Mouse (Mus musculus) embryonic facial prominence, embryonic 14.5 days (tissue): ENCODE data around the gene Tmem82. TPM values are rescaled to one million over a fixed set of nuclear protein-coding genes. Genes with fewer than 3 reads are reported as not detected.

Source experiments
- ATAC-seq: fragments of 200-750 bp; cut with Nextera tagmentation; 2 replicates; pipeline ENCODE4 v1.8.0; 2017; ENCODE audit warnings: low read depth, moderate number of reproducible peaks, moderate TSS enrichment
- DNase-seq: peaks from one replicate; pipeline ENCODE4 v3.0.0-alpha.2; 2015; ENCODE audit warnings: low spot score
- H3K27ac ChIP-seq: fragments of 300-500 bp; sonication (generic); replicated peaks from 2 replicates; pipeline ENCODE4 v1.5.1; 2014; ENCODE audit warnings: low read depth, mild to moderate bottlenecking, low read length, moderate library complexity
- H3K27me3 ChIP-seq: fragments of 300-500 bp; sonication (generic); replicated peaks from 2 replicates; pipeline ENCODE4 v1.6.1; 2014; ENCODE audit warnings: low read length; ENCODE audit not compliant: control insufficient read depth, insufficient read depth
- H3K36me3 ChIP-seq: fragments of 300-500 bp; sonication (generic); 2 replicates; pipeline ENCODE4 v1.6.1; 2014; ENCODE audit warnings: low read length, mixed read lengths; ENCODE audit not compliant: control insufficient read depth, insufficient read depth
- H3K4me1 ChIP-seq: fragments of 300-500 bp; sonication (generic); 2 replicates; pipeline ENCODE4 v1.6.1; 2014; ENCODE audit warnings: antibody characterized with exemption, low read length; ENCODE audit not compliant: control insufficient read depth, insufficient read depth
- H3K4me2 ChIP-seq: fragments of 300-500 bp; sonication (generic); 2 replicates; pipeline ENCODE4 v1.6.1; 2014; ENCODE audit warnings: low read depth, mild to moderate bottlenecking, low read length, moderate library complexity, mixed read lengths
- H3K4me3 ChIP-seq: fragments of 300-500 bp; sonication (generic); 2 replicates; pipeline ENCODE4 v1.5.1; 2014; ENCODE audit warnings: low read depth, mild to moderate bottlenecking, low read length
- H3K9ac ChIP-seq: fragments of 300-500 bp; sonication (generic); 2 replicates; pipeline ENCODE4 v1.6.1; 2014; ENCODE audit warnings: low read depth, mild to moderate bottlenecking, low read length, moderate library complexity, mixed read lengths
- H3K9me3 ChIP-seq: fragments of 300-500 bp; sonication (generic); 2 replicates; pipeline ENCODE4 v1.6.1; 2016; ENCODE audit warnings: low read length; ENCODE audit not compliant: control insufficient read depth
- WGBS: fragments of 180-500 bp; shearing (Covaris S2); extraction: QIAGEN DNeasy Blood & Tissue Kit; methylation state at CpG from one replicate; pipeline ENCODE4 v1.1.7; 2014; 5-methylcytosine and 5-hydroxymethylcytosine counted together
- polyA plus RNA-seq: library from polyadenylated mRNA; unstranded; fragments of >200 nt; fragmentation: Nextera tagmentation; extraction: Ambion mirVana; gene quantifications from 2 replicates; pipeline ENCODE4 v1.2.1, GENCODE M21; 2014

The Tmem82 gene
- polyA plus RNA-seq, result 0.17 and 0.41 TPM in 2 replicates

GRCm38 (mm10) chr4:141618565-141619243 is at the start of gene Tmem82:
Gene Tmem82, minus strand, starts transcription at chr4:141618633.
- peaks cover 8% of the 10 kb centered on the region for H3K4me1 ChIP-seq
- DNase-seq (peak; percentile 42), ATAC-seq (0 out of 2 replicates have a peak, but pooled peaks have one; percentile 7)
- H3K9ac ChIP-seq, result peak within 1 kb of the TSS; percentile 48
- peak within 1 kb of the TSS; percentile 28 for H3K4me3 ChIP-seq
- peak within 1 kb of the TSS; percentile 60 for H3K4me2 ChIP-seq
- H3K27ac ChIP-seq, result no peak within 1 kb of the TSS
- H3K9me3 ChIP-seq, result no peaks in the 10 kb centered on the region
- WGBS, result 23% methylated on average over 18 of the region's 20 CpGs
- H3K36me3 ChIP-seq, result no peaks in the 10 kb centered on the region
- H3K27me3 ChIP-seq, result no peaks in the 10 kb centered on the region

GRCm38 (mm10) chr4:141664799-141665198 is 46.4 kb upstream of the Tmem82 start, which contains the start of gene Plekhm2:
Gene Plekhm2, minus strand, starts transcription at chr4:141664899.
- DNase-seq, result no peak
- peak within 1 kb of the TSS; percentile 93 for H3K4me2 ChIP-seq
- H3K4me3 ChIP-seq, result peak within 1 kb of the TSS; percentile 88
- H3K36me3 ChIP-seq, result peaks cover 15% of the 10 kb centered on the region
- WGBS, result 66% methylated on average over 8 of the region's 8 CpGs
- peak within 1 kb of the TSS; percentile 73 for H3K27ac ChIP-seq
- peaks cover 8% of the 10 kb centered on the region for H3K4me1 ChIP-seq
- H3K9ac ChIP-seq, result peak within 1 kb of the TSS; percentile 92
- no peak for ATAC-seq
- H3K9me3 ChIP-seq, result no peaks in the 10 kb centered on the region
- no peaks in the 10 kb centered on the region for H3K27me3 ChIP-seq

DNA sequence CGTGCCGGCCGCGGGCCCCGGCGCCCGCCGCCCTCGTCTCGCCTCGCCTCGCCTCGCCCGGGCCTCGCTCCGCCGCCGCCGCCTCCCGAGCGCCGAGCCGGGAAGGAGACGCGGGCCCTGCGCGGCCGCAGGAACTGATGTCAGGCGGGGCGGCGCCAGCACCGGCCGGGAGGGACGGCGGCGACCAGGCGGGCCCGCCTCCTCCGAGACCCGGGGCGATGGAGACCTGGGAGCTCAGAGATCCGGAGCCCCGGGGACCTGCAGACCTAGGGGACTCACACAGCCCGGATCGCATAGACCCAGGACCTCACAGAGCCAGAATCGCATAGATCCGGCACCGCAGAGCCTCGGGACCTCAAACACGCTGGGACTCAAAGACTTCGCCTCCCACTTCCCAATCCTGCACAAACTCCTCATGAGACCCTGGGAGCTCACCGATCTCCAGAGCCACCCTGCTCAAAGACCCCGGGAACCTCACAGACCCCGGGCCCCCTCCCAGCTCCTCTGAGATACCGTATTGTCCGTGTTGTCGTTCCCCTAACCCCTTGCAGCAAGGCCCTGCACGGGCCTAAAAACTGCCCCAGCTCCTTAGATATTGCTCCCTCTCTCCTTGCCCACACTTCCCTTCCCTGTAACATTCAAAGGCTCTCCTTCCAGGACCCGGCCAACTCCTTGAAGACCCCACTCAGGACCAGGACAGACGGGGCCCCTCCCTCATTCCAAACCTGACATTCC is 45.7 kb upstream of the Tmem82 start:
- Histone ChIP-seq H3K4me3 (peak overlapping the region; percentile 88), H3K36me3 (peaks cover 22% of the 10 kb centered on the region), H3K4me1 (peaks cover 8% of the 10 kb centered on the region), H3K27ac (peak overlapping the region; percentile 73), H3K4me2 (peak overlapping the region; percentile 93), H3K9me3 (no peaks in the 10 kb centered on the region), H3K27me3 (no peaks in the 10 kb centered on the region), H3K9ac (peak overlapping the region; percentile 92)
- 3% methylated on average over 23 of the region's 60 CpGs for WGBS
- ATAC-seq, result peak; percentile 90
- DNase-seq, result peak; percentile 79

GRCm38 (mm10) chr4:141663122-141663931 is 44.9 kb upstream of the Tmem82 start:
- Histone ChIP-seq H3K4me3 (peak overlapping the region; percentile 88), H3K36me3 (peaks cover 23% of the 10 kb centered on the region), H3K9ac (peak overlapping the region; percentile 92), H3K4me2 (peak overlapping the region; percentile 93), H3K4me1 (peaks cover 8% of the 10 kb centered on the region), H3K9me3 (no peaks in the 10 kb centered on the region), H3K27me3 (no peaks in the 10 kb centered on the region), H3K27ac (peak overlapping the region; percentile 73)
- ATAC-seq (peak; percentile 5; the same call in 1 of the 2 replicates), DNase-seq (no peak)
- WGBS, result 7% methylated on average over 24 of the region's 47 CpGs

GRCm38 (mm10) chr4:141660884-141661283 is 42.5 kb upstream of the Tmem82 start:
- ATAC-seq (no peak), DNase-seq (no peak)
- no peak overlapping the region for H3K9ac ChIP-seq
- H3K4me3 ChIP-seq, result no peak overlapping the region
- WGBS, result 90% methylated on average over 11 of the region's 11 CpGs
- no peaks in the 10 kb centered on the region for H3K27me3 ChIP-seq
- no peak overlapping the region for H3K4me2 ChIP-seq
- no peak overlapping the region for H3K27ac ChIP-seq
- peaks cover 8% of the 10 kb centered on the region for H3K4me1 ChIP-seq
- H3K9me3 ChIP-seq, result no peaks in the 10 kb centered on the region
- peaks cover 27% of the 10 kb centered on the region for H3K36me3 ChIP-seq

DNA sequence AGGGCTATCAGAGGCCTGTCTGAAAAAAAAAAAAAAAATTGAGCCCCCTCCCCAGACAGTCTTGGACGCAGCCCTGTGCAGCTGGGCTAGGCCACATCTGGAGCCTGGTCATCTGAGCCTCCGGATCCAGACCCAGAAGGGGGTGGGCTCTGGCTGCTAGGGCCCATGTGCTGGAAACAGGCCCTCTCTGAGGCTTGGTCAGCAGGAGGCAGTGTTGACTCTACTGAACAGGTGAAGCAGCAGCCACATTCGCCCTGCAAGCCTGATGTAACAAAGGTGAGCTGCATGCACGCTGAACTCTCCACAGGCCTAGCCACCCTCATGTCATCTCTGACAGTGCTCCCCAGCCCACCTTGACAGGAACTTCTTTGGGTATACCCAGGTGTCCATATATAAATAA is 41.3 kb upstream of the Tmem82 start:
- no peak overlapping the region for H3K9ac ChIP-seq
- peaks cover 5% of the 10 kb centered on the region for H3K4me1 ChIP-seq
- no peaks in the 10 kb centered on the region for H3K27me3 ChIP-seq
- H3K27ac ChIP-seq, result no peak overlapping the region
- no peak overlapping the region for H3K4me3 ChIP-seq
- ATAC-seq (no peak), DNase-seq (no peak)
- H3K4me2 ChIP-seq, result no peak overlapping the region
- H3K9me3 ChIP-seq, result no peaks in the 10 kb centered on the region
- WGBS, result 38% methylated on average over 4 of the region's 4 CpGs
- peaks cover 30% of the 10 kb centered on the region for H3K36me3 ChIP-seq

GRCm38 (mm10) chr4:141658846-141659484 is 40.5 kb upstream of the Tmem82 start:
- Histone ChIP-seq H3K4me2 (no peak overlapping the region), H3K27me3 (no peaks in the 10 kb centered on the region), H3K9ac (no peak overlapping the region), H3K27ac (no peak overlapping the region), H3K4me3 (no peak overlapping the region), H3K36me3 (peaks cover 33% of the 10 kb centered on the region), H3K9me3 (no peaks in the 10 kb centered on the region), H3K4me1 (no peaks in the 10 kb centered on the region)
- DNase-seq (no peak), ATAC-seq (no peak)
- 82% methylated on average over 6 of the region's 6 CpGs for WGBS

DNA sequence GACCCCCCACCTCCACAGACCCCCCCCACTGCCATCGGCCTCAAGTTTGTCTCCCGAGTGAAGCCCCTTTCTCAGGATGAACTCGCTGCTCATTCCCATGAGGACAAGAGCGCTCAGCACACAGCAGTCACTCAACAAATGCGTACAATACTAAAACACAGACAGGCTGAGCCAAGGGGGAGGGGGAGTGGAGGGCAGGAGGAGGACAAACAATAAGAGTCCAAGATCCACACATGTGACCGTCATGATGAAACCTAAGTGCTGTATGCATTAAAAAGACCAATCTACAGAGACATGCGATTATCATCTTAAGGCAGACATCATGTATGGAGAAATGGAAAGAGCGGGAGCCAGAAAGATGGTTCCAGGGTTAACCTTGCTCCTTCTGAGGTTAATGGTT is 38.5 kb upstream of the Tmem82 start:
- no peak overlapping the region for H3K4me3 ChIP-seq
- no peak overlapping the region for H3K9ac ChIP-seq
- no peak for DNase-seq
- H3K4me1 ChIP-seq, result no peaks in the 10 kb centered on the region
- no peak for ATAC-seq
- H3K36me3 ChIP-seq, result peaks cover 43% of the 10 kb centered on the region
- no peaks in the 10 kb centered on the region for H3K27me3 ChIP-seq
- no peaks in the 10 kb centered on the region for H3K9me3 ChIP-seq
- H3K4me2 ChIP-seq, result no peak overlapping the region
- 80% methylated on average over 8 of the region's 8 CpGs for WGBS
- no peak overlapping the region for H3K27ac ChIP-seq
